Mouse (Mus musculus) ES-E14 (cell line): ENCODE measurements around the gene Mtfp1.

ENCODE experiments used
- ZC3H11A ChIP-seq: IDR thresholded peaks from 2 replicates; pipeline ENCODE4 v1.6.1; 2012; ENCODE audit warnings: low read depth, mild to moderate bottlenecking, inconsistent platforms, low read length, borderline replicate concordance
- ZNF384 ChIP-seq: IDR thresholded peaks from 2 replicates; pipeline ENCODE4 v1.6.1; 2012; ENCODE audit warnings: low read depth, low read length, inconsistent platforms

GRCm38 (mm10) chr11:4112033-4112432 lies 16.8 kb upstream of the Mtfp1 start:
- TF ChIP-seq ZNF384 (no peak), ZC3H11A (no peak)
